Mouse (Mus musculus) kidney, adult 9 months (tissue): Measurements from ENCODE around the gene Twnk.

Source experiments
- DNase-seq: peaks from one replicate; pipeline ENCODE4 v3.0.0; 2022

Twnk gene

DNA sequence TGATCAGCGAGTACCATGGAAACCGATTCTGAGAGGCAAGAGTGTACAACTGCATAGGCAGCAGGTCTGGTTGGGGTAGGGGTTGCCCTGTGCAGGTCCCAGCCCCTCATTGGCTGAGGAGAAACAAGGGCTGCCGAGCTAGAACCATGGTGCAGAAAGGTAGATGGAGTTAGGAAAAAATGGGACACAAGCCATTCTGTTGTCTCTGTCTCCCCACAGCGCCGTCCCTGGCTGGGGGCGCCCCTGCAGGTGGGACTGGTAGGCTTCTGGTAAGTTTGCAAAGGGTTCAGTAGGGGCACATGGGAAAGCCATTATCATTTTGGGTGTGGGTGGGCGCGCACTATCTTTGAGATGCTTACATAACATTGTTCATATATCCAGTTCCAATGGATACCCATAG is 48.0 kb downstream of the Twnk start:
- DNase-seq, result no peak

DNA sequence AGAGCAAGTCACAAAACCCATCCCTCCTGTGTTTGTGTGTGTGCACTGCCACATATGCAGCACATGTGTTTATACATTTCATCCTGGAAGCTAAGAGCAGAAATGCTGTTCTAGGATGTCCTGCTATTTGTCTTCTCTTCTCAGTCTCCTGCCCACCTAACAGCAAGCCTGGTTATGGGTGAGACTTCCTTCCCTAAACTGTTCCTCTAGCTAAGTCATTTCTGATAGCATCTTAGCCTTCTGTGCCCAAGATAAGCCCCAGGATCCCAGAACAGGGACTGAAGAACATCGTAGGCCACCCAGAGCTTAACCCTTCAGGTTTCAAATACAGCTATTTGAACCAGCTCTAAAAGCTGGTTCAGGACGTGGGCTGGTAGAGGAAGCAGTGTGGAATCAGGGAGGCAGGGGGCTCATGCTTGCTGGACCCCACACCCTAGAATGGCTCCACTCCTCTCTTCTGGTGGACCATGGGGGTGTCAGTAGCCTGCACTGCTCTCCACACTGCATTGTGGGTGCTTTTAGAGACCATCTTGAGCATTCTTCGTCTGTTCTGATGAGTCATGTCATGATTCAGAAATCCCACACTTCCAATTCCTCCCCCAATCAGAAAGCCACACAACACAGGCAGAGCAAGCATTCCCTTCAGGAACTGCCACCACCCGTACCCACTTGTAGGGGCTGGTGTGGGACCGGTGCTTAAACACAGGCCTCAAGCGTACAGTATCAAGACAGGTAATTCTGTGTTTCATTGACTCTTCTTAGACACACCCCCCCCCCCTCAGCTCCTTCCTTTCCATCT is 49.6 kb downstream of the Twnk start:
- no peak for DNase-seq

DNA sequence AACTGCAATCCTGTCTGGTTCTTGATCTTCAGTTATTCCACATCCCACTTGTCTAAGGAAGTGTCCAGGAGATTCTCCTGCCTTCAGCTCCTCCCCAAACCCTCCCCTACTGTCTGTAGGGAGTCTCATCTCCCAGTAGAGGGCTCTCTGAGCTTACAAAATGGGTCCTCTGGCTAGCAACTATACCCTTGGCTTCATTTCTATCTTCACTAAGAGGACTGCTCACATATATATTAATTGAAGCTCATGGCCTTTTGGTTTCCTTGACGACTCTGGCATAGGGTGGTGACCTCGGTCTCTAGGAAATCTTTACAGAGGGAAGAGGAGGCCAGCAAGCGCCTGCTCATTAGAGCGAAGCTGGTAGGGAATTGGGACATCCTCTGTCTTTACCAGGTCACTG is 50.9 kb downstream of the Twnk start:
- peak; percentile 63 for DNase-seq

DNA sequence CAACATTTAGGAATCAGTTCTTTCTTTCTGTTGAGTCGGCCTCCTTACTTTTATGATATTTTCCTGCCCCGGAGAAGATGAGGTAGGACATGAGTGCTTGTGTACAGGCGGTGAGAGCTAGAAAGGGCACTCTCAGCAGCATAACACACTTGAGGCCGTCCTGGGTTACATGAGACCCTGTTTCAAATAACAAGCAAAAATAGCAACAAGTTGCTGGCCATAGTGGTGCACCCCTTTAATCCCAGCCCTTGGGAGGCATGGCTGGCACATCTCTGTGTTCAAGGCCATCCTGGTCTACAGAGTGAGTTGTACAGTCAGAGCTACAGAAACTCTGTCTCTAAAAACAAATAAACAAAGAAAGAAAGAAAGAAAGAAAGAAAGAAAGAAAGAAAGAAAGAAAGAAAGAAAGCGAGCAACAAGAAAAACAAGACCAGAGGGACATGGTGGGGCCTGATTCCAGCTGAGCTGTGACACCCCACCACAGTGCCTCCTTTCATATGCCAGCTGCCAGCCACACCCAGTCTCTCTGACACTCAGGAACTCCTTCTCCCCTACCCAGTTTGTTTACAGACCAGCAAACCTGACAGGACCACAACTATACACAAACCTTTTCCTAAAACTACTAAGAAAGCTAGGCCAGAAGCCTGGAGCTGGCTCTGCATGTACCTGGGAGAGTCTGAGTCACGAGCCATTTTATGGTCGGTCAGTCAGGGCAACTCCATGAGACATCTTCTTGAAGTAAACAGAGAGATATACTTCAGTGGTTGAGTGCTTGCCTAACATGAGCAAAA is 51.6 kb downstream of the Twnk start:
- DNase-seq, result no peak

DNA sequence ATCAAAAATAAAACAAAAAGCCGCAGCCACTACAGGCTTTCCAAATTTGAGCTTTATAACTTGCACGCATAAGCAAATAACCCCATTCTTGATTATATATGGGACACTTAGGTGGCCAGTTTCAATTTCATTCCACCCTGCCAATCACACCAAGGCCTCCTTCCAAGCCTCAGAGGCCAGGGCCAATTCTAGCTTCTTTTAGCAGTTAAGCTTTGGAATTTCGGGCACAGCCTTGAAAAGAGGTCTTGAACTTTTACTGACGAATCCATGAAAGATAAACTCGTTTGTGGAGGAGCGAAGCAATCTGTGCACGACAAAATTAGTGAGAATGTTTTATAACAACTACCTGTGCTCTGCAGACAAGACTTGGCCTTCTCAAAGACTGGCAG is 52.3 kb downstream of the Twnk start:
- DNase-seq, result peak; percentile 39

DNA sequence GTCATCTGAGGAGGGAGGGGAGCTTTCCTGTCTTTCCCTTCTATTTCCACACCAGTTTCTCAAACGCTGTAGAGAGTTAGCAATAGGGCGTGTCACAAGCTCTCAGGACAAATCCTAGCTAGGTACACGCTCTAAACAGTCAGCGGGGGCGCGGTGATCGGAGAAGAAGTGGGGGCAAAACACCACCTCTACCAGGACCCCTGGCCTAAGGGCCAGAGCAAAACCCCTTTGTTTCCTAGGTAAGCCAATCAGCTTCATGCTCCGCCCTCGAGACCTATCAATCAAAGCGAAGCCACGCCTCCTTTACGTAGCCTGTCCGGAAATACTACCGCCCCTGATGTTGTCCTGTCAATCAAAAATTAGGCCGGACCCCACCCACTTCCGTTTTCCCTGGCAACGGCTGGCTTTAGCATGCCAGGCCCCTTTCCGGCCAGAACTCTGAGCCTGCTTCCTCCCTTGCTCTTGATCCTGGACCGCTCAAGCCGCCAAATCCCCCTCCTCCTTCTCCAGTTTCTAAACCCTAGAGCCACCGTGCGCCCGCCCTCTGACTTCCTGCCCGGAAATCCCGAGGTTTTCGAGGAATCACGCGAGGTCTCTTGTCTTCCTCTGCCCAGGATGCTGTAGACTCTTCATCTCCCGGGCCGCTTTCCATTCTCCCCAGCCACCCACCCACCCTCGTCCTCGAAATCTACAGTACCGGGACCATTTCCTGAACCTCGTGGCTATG is 52.8 kb downstream of the Twnk start:
- DNase-seq, result peak; percentile 98

DNA sequence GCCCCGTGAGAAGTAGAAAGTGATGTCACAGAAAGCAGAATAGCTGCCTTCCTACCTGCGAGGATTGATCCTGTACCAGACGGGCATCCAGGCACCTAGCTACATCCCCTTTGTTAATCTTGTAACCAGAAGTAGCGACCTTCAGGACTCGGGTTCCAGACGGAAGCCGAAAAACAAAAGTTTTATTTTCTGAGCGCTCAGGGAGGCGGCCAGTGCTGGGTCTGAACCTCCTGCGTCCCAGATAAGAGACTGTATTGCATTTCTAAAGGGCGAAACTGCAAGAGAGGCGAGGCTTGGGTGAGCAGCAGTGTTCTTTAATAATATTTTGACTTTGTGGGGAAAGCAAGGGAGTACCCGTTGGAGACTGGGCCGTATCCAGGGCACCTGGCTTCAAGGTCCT is 53.4 kb downstream of the Twnk start:
- no peak for DNase-seq
